Mouse (Mus musculus) olfactory bulb, adult 2 months (tissue): ENCODE results near the gene Bmpr1a. TPM values are rescaled to one million over a fixed set of nuclear protein-coding genes. Genes with fewer than 3 reads are reported as not detected.

ENCODE experiments used
- H3K27ac ChIP-seq: fragments of 200-500 bp; 2 replicates; pipeline ENCODE4 v1.5.1; 2012; ENCODE audit warnings: low read depth, low read length; ENCODE audit not compliant: insufficient read depth
- H3K4me1 ChIP-seq: fragments of 200-500 bp; 2 replicates; pipeline ENCODE4 v1.6.1; 2012; ENCODE audit warnings: low read length; ENCODE audit not compliant: control insufficient read depth, insufficient read depth
- H3K4me3 ChIP-seq: fragments of 200-500 bp; 2 replicates; pipeline ENCODE4 v1.5.1; 2012; ENCODE audit warnings: mild to moderate bottlenecking, low read depth, low read length, moderate library complexity; ENCODE audit not compliant: insufficient read depth
- CTCF ChIP-seq: fragments of 200-500 bp; IDR thresholded peaks from 2 replicates; pipeline ENCODE4 v1.5.1; 2012; ENCODE audit warnings: low read depth, mild to moderate bottlenecking, low read length, moderate library complexity; ENCODE audit not compliant: insufficient read depth
- POLR2A ChIP-seq: fragments of 200-500 bp; IDR thresholded peaks from 2 replicates; pipeline ENCODE4 v1.6.1; 2012; ENCODE audit warnings: mild to moderate bottlenecking, low read depth, low read length, moderate library complexity; ENCODE audit not compliant: insufficient read depth
- WGBS: fragments of 180-500 bp; shearing (Covaris S2); methylation state at CpG from one replicate; pipeline ENCODE4 v1.1.7; 2018; 5-methylcytosine and 5-hydroxymethylcytosine counted together
- polyA plus RNA-seq: library from polyadenylated mRNA; stranded (reverse); fragments of >200 nt; gene quantifications from 2 replicates; pipeline ENCODE4 v1.2.4, GENCODE M21; 2012; ENCODE audit warnings: low replicate concordance; ENCODE audit not compliant: missing spikeins, insufficient read depth, insufficient read length

Bmpr1a gene
- polyA plus RNA-seq, 1 experiment = not detected

GRCm38 (mm10) chr14:34512602-34513001, 9.5 kb upstream of the Bmpr1a start:
- WGBS = 95% methylated on average over 4 of the region's 4 CpGs
- no peak overlapping the region for H3K4me3 ChIP-seq
- TF ChIP-seq POLR2A (no peak), CTCF (no peak)
- H3K4me1 ChIP-seq = peaks cover 6% of the 10 kb centered on the region; the same call in 1 of the 2 replicates
- H3K27ac ChIP-seq = no peak overlapping the region

DNA sequence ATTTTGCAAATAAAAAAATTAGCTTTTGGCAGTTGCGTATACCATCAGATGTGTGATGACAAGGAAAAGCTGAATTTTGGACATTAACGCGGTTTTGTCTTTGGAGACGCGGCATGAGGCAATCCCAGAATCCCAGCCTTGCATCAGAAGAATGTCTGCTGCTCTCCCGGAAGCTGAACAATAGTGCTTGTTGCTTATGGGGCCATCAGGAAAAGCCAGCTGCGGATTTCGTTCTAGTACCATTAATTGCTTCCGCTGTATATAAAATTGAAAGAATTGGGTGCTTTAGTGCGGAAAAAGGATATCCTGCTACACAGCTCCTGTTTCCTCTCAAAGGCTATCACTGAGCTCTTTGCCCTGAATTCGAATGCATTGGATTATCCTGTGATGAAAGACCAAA, 8.8 kb upstream of the Bmpr1a start:
- Histone ChIP-seq H3K27ac (no peak overlapping the region), H3K4me3 (no peak overlapping the region), H3K4me1 (peaks cover 6% of the 10 kb centered on the region; the same call in 1 of the 2 replicates)
- TF ChIP-seq CTCF (no peak), POLR2A (no peak)
- 59% methylated on average over 11 of the region's 11 CpGs for WGBS

- Histone ChIP-seq H3K4me1 (peaks cover 3% of the 10 kb centered on the region; the same call in 1 of the 2 replicates), H3K4me3 (no peak overlapping the region), H3K27ac (no peak overlapping the region)
- WGBS = 43% methylated on average over 7 of the region's 7 CpGs
- TF ChIP-seq POLR2A = no peak
- TF ChIP-seq CTCF = no peak
These were observed 5.8 kb upstream of the Bmpr1a start for GRCm38 (mm10) chr14:34508842-34509439.

GRCm38 (mm10) chr14:34508187-34508840, 5.2 kb upstream of the Bmpr1a start:
- H3K4me1 ChIP-seq = peaks cover 3% of the 10 kb centered on the region; the same call in 1 of the 2 replicates
- peak overlapping the region; percentile 26; the same call in 1 of the 2 replicates for H3K27ac ChIP-seq
- H3K4me3 ChIP-seq = no peak overlapping the region
- TF ChIP-seq POLR2A = no peak
- no peak for TF ChIP-seq CTCF
- 42% methylated on average over 4 of the region's 4 CpGs for WGBS

DNA sequence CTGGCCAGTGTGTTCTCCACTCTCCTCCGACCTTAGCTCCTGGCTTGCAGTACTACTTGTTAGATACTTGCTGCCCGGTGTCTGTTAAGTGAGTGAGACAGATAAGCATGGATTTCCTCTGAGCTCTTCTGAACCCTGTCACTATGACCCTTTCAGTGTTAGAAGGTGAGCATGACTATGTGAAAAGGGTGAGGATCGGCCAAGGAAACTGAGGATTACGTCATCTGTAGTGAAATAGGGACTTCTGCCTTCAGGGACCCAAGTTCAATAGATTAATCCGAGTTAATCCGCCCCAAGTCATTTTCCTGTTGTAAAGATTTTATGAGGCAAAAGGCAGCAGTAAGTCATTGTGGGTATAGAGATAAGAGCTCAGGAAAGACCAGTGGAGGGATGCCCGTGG, 2.2 kb upstream of the Bmpr1a start:
- no peak overlapping the region for H3K4me3 ChIP-seq
- no peak for TF ChIP-seq CTCF
- no peak overlapping the region for H3K27ac ChIP-seq
- WGBS = 88% methylated on average over 7 of the region's 7 CpGs
- peaks cover 3% of the 10 kb centered on the region; the same call in 1 of the 2 replicates for H3K4me1 ChIP-seq

DNA sequence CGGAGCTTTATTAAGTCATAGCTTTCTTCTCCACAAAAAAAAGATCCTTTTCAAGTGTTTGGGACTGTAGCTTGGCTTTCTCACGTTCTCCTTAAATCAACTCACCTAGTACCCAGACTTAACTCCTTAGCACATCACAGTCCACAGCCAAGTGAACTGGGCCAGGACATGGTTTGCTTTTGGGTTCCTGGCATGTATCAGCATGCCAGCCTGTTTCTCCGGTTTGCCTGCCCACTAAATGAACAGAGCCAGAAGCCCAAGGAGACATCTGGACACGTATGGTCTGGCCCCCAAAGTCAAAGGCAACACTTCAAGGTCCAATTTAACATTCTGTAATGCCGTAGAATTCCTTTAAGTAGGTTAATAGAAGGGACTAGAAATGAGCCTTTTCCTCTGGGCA, 1.2 kb upstream of the Bmpr1a start:
- Histone ChIP-seq H3K27ac (peak overlapping the region; percentile 26; the same call in 1 of the 2 replicates), H3K4me3 (no peak overlapping the region), H3K4me1 (peaks cover 6% of the 10 kb centered on the region)
- TF ChIP-seq CTCF (no peak), POLR2A (no peak)
- WGBS = 88% methylated on average over 5 of the region's 5 CpGs

- peak overlapping the region; percentile 26; the same call in 1 of the 2 replicates for H3K27ac ChIP-seq
- WGBS = 29% methylated on average over 6 of the region's 6 CpGs
- H3K4me3 ChIP-seq = no peak overlapping the region
- TF ChIP-seq CTCF (no peak), POLR2A (no peak)
- peaks cover 8% of the 10 kb centered on the region for H3K4me1 ChIP-seq
These were observed 618 bp upstream of the Bmpr1a start for GRCm38 (mm10) chr14:34503759-34504158.

GRCm38 (mm10) chr14:34502475-34503324, 441 bp downstream of the Bmpr1a start:
- TF ChIP-seq CTCF (no peak), POLR2A (peak; percentile 86; the same call in 1 of the 2 replicates)
- peak overlapping the region; percentile 94 for H3K27ac ChIP-seq
- H3K4me1 ChIP-seq = peaks cover 6% of the 10 kb centered on the region
- peak overlapping the region; percentile 99 for H3K4me3 ChIP-seq
- WGBS = under 1% methylated on average over 96 of the region's 115 CpGs

- Histone ChIP-seq H3K27ac (peak overlapping the region; percentile 91), H3K4me3 (peak overlapping the region; percentile 99), H3K4me1 (peaks cover 6% of the 10 kb centered on the region)
- under 1% methylated on average over 77 of the region's 77 CpGs for WGBS
- TF ChIP-seq POLR2A = no peak
- TF ChIP-seq CTCF = no peak
These were observed 1.2 kb downstream of the Bmpr1a start for GRCm38 (mm10) chr14:34501804-34502474.
